Mouse (Mus musculus): Measurements from ENCODE around the gene Sh3bp4.

Gene Sh3bp4

DNA sequence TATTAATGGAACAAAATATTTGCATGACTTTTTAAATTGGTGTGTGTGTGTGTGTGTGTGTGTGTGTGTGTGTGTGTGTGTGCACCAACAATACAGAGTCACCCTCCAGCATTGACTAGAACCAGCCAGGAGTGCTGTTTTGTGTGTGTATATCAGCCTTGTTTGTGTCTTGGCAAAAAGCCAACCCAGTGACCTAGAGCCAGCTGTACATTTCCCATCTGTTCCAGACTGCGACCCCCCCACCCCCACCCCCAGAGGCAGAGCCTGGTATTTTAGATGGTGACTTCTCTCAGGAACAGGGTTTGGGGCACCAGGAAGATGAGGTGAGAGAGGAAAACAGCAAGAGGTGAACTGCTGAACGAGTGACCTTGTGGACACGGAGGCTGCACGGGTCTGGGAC, 24.2 kb downstream of the Sh3bp4 start:
- no peak for DNase-seq

DNA sequence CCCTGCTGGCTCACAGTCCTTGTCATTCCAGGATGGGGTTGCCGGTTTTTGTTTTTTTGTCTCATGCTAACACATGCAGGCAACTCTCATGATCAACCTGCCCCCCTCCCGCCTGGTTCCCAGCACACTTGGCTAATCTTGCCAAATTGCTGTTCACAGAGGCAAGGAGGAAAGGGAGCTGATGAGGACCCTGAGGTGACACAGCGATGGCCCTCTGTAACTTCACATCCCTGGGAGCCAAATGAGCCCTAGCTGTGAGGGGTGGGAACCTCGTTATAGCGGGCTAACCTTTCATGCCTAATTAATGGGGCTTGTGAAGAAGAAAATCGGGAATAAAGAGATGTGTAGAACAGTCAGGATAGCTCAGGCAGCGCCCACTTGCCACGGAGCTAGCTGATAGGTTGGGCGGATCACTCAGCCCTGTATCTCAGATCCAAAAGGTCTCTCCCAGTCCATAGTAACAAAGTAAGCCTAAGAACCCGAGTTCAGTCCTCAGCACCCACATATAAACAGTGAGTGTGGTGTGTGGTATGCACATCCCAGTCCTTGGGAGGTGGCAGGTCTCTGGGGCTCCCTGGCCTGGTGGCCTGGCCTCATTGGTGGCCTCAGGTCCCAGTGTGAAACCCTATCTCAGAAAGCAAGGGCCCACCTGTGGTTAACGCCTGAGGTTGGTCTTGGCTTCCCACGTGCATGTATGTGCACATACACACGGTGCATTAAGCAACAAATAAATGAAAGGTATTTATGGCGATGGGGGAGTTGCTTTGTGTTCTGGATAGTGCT, 25.6 kb downstream of the Sh3bp4 start:
- no peak for DNase-seq

DNA sequence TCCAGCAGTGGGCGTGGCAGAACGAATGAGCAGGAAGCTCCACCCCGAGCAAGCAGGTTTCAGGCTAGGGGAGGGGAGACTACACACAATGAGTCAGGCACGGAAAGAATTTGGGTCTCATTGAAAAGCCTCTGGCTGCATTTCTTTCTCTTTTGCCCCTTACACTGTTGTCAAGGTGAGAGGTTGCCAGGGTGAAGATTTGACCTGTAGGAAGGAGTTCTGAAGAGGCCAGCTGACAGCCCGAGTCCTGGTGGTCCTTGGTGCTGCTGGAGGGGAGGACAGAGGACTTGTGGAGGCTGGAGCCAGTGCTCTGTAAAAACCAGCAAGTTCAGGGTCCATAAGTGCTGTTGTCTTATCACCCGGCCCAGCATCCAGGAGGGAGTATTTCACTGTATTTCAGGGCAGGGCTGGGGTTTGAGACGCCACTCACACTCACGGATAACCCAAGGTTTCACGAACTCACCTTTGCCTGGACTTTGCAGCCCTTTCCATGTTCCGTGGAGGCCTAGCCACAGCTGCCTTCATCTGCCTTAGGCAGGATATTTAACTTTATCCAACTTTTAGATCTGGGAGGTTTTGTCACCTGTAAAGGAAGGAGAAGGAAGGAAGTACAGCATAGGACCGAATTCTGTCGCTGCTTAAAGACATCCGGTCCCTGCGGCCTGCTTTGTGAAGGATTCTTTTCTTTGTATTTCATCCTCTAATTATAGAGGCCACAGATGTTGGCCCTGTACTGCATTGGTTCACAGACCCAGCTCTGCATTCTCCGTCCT, 32.2 kb downstream of the Sh3bp4 start:
- DNase-seq = no peak

DNA sequence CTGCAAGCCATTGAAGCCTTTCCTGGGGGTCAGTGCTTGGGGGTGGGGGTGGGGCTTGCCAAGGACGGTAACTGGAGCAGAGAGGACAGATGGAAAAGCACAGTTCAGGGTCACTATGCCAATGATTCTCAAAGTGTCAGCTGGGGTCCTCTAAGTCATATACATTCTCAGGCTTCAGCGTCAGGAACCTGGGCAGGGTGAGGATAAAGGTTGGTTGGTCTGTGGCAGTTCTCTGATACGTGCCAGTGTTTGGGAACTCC, 32.7 kb downstream of the Sh3bp4 start:
- no peak for DNase-seq

DNA sequence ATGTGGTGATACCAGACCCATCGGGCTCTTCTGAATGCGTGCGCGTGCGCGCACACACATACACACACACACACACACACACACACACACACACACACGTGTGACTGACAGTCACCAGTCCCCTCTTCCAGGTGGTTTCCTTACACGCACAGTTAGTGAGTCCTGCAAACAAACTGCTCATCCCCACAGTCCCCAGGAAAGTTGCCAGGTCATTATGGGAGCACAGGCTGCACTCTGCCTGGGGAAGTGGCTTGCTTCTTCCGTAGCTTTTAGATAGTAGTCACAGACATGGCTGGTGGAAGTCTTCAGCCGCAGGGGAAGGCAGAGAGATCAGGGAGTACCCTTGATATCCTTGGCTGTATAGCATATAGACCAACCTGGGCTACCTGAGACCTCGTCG, 33.3 kb downstream of the Sh3bp4 start:
- no peak for DNase-seq

DNA sequence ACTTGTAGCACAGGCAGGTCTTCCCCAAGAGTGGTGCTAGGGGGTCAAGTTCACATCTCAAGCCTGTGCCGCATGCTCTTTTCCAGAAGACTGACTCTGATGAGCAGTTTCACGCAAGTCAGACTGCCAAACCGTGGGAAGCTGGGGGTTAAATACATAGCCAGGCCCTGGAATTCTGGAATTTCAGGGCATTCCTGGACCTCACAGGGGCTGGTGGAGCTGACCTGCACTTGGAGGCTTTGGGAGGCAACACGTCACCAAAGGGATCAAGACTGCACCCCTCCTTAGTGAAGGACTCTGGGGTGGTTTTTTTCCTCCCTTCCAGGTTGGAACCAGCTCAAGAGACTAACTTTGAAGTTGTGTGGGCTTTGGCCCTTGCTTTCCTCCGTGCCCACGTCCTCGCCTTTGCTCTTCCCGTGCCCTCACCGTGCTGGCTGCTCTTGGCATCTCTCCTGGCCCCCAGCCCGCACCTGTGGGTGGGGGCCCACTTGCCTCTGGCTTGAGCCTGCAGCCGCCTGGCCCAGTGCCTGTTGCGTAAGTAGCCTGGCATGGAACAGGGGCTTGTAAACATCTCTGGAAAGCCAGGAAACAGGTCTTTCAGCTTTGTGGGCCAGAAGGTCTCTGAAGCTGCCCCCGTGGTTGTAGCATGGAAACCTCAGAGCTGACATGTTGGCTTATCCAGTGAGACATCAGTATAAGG, 34.0 kb downstream of the Sh3bp4 start:
- DNase-seq = no peak

DNA sequence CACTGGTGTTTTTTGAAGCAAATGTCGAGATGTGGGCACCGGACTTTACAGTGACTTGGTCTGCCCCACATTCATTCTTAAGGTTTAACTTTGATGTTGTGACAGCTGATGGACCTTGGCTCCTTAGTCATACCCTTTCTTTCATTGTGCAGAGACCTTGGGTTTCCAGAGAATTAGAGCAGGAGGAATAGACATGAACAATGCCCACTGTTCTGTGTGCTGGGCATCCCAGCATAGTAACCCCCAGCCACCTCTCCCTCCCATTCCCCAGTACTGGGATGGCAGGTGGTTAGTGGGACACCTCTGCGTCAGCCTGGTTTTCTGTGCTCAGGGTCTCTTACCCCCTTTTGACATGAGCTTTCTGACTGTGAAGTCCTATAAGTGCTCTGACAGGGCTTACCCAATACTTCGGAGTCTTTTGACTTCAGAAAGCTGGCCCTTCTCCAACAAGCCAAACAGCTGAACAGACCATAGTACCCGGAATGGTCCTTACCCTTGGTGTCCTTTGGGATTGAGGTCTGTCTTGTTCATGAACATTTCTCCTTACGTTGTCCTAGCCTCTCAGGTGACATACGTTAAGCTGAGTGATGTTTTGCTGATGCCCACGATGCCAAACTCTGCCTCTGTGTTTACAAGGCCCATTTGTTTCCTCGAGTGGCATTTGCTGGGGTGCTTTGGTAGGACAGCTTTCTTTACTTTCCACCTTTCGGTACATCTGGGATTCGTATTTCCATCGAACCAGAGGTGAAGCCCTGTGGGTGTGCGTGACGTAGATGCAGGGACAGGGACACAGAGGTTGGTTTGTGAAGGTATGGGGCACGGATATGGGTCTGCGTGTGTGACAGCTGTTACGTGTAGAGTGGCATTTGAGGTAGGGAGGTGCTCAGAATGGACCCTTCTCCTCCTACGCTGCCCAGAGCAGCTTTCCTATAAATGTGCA, 35.9 kb downstream of the Sh3bp4 start:
- no peak for DNase-seq

DNA sequence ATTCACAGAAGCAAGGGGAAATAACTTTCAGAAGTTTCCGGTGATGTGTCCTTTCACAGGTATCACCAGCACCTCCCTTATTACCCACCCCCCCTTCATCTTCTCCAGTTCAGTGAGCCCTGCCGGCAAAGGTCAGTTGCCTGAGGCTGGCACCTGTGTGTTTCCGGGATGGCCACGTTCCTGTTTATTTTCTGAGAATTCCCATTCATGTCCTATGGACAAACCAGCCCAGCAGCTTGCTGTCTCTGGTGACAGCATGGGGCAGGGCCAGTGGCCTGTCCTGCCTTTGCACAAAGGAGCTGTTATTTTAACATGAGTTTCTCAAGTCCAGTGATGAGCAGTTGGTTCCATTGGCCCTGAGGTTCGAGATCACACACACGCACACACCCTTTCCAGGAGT, 37.3 kb downstream of the Sh3bp4 start:
- DNase-seq = no peak

DNA sequence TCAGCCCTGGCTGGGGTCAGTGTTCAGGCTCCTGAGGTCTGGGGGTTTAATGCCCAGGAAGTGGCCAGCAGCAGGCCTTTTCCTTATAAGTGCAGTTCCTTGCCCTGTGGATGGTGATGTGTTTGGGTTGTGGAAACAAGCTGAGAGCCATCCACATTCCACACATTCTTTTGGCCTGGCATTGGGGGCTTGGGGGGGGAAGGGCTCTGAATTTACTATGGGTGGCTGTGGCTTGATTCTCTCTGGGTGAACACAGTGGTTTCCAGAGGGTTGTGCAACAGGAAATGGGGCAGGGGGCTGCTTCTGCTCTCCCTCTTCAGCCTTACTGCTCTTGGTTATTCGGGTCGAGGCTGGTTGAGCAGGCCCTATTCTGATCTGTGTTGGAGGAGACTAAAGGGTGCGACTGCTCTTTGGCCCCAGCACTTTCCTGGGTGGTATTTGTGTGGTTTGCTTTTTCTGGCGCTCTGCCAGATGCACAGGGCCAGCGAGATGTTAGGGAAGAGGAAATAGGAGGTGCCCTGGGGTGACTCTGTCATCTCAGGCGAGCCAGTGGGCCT, 38.2 kb downstream of the Sh3bp4 start:
- no peak for DNase-seq

DNA sequence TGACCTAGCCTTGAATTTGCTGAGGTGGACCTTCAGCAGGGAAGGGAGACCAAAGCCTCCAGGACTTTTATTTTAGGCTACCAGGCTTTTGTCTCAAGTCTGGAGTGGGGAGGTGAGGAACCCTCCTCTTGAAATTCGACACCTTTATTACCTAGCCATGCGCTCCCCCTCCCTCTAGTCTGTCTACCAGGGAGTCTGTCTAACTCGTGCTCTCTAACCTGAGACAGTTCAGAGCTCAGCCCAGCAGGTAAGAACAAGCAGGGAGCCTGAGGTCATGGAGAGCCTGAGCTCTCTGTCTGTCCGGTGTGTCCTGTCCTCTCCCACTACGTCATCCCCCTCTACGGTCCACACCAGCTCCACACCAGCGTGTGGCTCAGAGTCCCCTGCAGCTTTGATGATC, 39.6 kb downstream of the Sh3bp4 start:
- no peak for DNase-seq

DNA sequence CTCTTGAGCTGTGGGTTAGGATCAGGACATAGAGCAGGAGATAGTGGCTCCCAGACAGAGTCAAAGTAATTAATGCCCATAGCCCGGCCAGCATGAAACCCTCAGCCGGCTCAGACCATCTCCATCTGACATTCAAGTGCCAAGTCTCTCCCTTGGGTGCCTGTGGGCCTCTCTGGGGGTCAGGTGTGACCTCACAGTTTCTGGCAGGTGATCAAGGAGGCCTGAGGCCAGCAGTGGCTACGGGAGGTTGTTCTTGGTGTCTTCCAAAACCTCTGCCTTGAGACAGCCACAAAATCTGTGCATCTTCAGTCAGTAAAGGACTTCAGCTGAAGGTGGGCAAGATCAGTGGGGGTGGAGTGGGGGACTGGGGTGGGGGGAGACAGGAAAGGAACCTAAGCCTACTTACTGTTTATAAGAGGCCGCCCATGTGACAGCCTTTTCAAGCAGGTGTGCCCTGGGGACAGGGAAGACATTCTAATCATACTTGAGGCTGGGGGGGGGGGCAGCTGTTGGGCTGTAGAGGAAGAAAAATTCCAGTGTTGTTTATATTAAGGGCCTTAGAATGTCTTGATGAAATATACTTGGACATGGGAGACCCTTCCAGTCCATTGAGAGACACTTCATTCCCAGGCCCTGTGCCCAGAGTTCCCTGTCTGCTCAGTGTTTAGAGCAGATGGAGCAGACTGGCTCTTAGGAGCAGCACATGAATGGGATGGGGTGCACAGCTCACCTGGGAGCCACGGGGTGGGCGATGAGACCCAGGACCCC, 40.7 kb downstream of the Sh3bp4 start:
- DNase-seq = no peak

DNA sequence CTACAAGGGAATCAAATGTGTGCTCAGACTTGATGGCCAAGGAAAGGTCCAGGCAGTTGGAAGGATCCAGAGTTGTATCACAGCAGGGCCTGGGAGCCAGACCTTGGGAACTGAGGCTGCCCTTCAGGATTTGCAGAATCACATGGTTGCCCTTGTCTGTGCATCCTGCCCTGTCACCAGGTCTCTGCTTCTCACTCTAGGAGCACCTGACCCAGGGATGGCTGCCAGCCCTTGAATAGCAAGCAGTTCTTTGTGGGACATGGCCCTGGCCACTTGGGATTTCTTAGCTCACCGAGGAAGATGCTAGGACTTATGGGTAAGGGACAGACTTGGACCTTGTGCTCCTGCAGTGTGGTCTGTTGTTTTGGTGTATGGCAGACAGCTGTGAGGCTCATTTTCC, 42.3 kb downstream of the Sh3bp4 start:
- DNase-seq = no peak

DNA sequence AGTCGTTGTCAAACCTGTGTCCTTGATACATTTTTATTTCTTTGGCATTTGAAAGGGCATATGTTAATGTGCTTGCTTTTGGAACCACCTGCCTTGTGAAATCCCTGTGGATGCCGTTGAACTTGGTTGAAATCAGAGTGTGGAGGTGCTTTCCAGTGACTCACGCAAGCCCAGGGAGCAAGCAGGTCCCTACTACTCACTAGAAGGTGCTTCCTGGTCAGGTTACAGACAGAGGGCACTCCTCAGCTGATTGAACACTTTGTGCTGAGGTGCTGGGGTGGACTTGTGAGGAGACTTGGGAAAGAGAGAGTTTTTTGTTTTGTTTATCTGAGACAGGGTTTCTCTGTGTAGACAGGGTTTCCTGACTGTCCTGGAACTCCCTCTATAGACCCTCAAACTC, 43.5 kb downstream of the Sh3bp4 start:
- DNase-seq = no peak

DNA sequence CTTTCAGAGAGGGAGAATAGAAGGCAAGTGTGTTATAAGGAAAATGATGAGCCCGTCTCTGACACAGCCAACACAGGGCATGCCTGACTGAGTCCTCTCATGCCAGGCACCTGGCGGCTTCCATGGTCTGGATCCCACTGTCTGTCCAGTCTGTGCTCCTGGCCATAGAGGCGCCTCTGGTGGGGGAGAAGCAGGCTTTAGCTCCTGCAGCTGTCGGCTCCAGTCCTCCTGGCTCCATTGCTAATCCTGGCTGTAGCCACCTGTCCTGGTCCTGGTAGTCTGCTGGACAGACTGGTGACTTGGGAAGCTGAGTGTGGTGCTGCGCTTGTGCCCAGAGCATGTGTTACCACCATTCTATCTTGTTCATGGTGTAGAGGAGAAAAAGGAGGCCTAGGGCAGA, 46.8 kb downstream of the Sh3bp4 start:
- no peak for DNase-seq

DNA sequence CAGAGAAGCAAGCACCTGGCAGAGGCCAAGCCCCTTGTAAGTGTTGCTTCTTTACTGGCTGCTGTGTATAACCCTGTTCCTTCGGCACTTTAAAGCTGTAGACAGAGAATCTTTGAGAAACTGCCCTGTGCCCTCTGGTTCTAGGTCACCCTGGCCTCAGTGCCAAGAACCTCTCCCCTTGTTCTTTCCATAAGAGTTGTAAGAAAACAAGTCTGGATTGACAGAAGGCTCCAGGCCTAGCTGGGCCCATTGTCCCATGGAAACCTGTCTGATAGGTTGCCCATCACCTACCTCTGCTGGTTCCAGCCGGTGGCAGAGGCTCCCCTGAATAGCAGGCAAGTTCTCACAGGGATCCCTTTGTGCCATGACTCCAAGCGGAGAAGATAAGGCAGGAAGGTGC, 47.9 kb downstream of the Sh3bp4 start:
- DNase-seq = no peak

DNA sequence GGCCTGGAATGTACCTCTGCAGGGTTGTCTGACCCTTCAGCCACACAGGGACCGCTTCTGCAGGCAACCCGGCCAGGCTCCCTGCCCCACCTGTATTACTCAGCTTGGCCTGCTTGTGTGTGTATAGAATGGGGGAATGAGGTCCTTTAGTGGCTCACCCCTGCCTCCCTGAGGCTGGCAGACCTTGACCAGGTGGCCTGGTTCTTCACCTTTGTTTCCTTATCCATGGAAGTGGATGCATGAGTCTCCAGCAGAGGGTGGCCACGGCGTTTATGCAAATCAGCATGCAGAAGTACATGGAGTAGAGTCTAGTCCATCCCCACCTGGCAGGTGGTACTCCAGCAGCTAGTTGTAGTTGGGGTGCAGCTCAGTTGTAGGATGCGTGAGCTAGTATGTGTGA, 48.6 kb downstream of the Sh3bp4 start:
- no peak for DNase-seq

DNA sequence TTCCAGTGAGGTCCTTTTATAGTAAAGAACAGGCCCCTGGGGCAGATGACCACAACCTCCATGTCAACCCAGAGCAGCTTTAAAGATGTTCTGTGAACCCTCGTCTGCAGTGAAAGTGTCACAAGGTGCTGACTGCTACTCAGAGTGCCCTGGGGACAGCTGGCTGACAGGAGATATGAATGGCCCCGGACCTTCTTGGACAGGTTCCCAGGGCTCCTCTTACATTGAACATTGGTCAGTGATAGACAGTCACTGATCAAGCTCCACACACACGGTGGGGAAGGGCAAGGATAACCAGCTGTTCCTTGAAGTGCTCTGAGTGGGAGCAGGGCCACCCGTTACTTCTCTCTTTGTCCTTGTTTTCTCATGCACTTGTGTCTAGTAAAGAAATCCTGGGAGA, 50.1 kb downstream of the Sh3bp4 start:
- no peak for DNase-seq

DNA sequence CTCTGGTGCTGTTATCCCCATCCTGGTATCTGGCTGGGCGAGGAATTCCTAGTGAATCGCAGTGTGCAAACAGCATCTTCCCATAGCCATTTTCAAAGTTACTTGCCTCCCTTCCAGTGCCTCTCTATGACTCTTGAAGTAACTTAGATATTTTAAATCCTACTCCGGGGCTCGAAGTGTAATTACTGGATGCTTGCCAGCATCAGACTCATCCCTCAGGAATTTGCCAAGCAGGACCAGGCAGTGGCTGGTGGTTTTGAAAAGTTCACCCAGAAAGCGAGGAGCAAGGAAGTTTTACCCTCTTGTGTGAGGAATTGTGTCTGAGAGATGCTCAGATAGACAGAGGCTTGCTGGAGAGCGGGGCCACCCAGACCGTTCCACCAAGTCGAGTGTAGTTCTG, 51.3 kb downstream of the Sh3bp4 start:
- no peak for DNase-seq

DNA sequence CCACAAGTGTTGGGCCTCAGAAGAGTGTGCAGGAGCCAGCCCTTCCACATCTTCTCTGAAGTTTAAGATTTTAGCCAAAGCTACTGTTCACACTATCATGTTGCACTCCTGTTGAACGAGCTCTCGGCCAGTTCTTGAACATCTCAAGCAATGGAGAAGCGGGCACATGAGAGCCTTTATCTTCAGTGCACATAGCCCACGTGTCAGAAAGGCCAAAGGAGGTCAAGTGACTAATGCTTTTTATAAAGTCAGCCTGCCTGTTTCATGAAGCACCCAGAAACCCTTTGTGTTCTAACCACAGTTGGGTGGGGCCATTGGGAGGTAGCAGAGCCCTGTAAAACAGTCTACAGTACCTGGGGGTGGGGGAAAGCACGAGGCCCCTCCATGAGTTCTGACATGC, 52.2 kb downstream of the Sh3bp4 start:
- no peak for DNase-seq

DNA sequence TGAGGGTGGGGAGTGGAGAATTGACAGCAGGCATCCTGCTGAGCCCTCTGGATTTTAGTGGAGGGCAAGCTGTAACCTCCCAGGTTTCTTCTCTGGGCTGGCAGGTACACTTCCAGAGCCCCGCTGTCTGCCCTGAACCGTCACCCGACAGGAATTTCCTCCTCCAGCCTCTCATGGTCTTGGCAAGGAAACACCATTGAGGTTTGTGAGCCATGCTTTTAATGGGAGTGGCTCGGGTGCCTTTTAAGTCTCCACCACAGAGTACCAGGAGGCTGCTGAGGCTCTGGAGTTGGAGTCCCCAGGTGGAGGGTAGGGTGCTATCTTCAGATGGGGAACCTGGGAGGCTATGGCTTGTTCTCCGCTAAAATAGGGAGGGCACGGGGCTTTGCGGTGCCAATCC, 53.9 kb downstream of the Sh3bp4 start:
- DNase-seq = no peak

DNA sequence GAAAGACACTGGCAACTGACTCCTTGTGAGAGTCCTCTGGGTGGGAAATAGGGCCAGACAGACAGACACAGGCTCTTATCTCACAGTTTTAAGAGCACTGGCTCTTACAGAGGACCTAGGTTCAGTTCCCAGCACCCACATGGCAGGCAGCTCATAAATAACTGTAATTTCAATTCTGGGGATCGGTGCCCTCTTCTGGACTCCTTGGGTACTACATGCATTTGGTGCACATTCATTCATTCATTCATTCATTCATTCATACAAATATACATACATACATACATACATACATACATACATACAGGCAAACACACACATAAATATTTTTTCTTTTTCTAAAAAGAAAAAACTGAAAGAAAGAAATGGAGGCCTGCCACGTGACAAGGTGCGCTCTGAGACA, 56.9 kb downstream of the Sh3bp4 start:
- no peak for DNase-seq

DNA sequence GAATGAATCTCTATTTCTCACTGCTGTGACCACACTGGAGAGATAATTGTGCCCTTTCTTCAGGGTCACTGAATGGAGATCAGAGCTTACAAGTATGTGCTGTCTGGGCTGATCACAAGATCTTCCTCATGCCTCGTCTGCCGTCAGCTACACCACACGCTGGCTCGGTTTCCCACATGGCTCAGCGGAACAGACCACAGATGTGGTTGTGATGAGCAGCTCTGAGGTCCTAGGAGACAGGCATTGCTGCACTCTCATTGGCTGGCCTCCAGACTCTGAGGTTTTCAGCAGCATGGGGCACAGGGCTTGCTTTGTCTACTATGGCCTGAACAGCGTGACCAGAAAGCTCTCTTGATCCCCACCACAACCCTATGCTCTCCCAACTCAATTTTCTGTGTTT, 60.2 kb downstream of the Sh3bp4 start:
- DNase-seq = peak; percentile 8

Measured in thymus, postnatal 14 days (tissue).